Mouse (Mus musculus): ENCODE measurements around the gene Ust.
"Not testable (repeated sequence)": the region's sequence is repeated elsewhere in the genome, so short reads cannot be mapped to it uniquely, and the experiment has no call there.

Ust gene

GRCm38 (mm10) chr10:8518141-8519013 is at the start of gene Ust:
Ust (minus strand) TSS chr10:8518825.
- DNase-seq (ENCODE audit: inconsistent ontology term) = peak; percentile 96

GRCm38 (mm10) chr10:8561366-8561765 is 42.7 kb upstream of the Ust start:
- no peak for DNase-seq (ENCODE audit: inconsistent ontology term)

- DNase-seq (ENCODE audit: inconsistent ontology term) = not testable (repeated sequence)
Measured at GRCm38 (mm10) chr10:8559566-8559965, 40.9 kb upstream of the Ust start.

GRCm38 (mm10) chr10:8552239-8552638 is 33.6 kb upstream of the Ust start:
- not testable (repeated sequence) for DNase-seq (ENCODE audit: inconsistent ontology term)

- DNase-seq (ENCODE audit: inconsistent ontology term) = not testable (repeated sequence)
Measured at GRCm38 (mm10) chr10:8551601-8552000, 33.0 kb upstream of the Ust start.

GRCm38 (mm10) chr10:8541514-8541913 is 22.9 kb upstream of the Ust start:
- DNase-seq (ENCODE audit: inconsistent ontology term) = no peak

- no peak for DNase-seq (ENCODE audit: inconsistent ontology term)
Measured at GRCm38 (mm10) chr10:8535445-8535844, 16.8 kb upstream of the Ust start.

GRCm38 (mm10) chr10:8531651-8532050 is 13.0 kb upstream of the Ust start:
- no peak for DNase-seq (ENCODE audit: inconsistent ontology term)

- DNase-seq (ENCODE audit: inconsistent ontology term) = no peak
Measured at GRCm38 (mm10) chr10:8530505-8531051, 12.0 kb upstream of the Ust start.

GRCm38 (mm10) chr10:8529173-8529572 is 10.5 kb upstream of the Ust start:
- no peak for DNase-seq (ENCODE audit: inconsistent ontology term)

- no peak for DNase-seq (ENCODE audit: inconsistent ontology term)
Measured at GRCm38 (mm10) chr10:8525354-8525753, 6.7 kb upstream of the Ust start.

- DNase-seq (ENCODE audit: inconsistent ontology term) = no peak
Measured at GRCm38 (mm10) chr10:8521536-8521935, 2.9 kb upstream of the Ust start.

GRCm38 (mm10) chr10:8520766-8521395 is 2.3 kb upstream of the Ust start:
- DNase-seq (ENCODE audit: inconsistent ontology term) = peak; percentile 73

- no peak for DNase-seq (ENCODE audit: inconsistent ontology term)
Measured at GRCm38 (mm10) chr10:8519014-8519491, 428 bp upstream of the Ust start.

- DNase-seq (ENCODE audit: inconsistent ontology term) = no peak
Measured at GRCm38 (mm10) chr10:8517591-8518140, 959 bp downstream of the Ust start.

- peak; percentile 52 for DNase-seq (ENCODE audit: inconsistent ontology term)
Measured at GRCm38 (mm10) chr10:8516916-8517524, 1.6 kb downstream of the Ust start.

GRCm38 (mm10) chr10:8513690-8514089 is 4.9 kb downstream of the Ust start:
- DNase-seq (ENCODE audit: inconsistent ontology term) = no peak

GRCm38 (mm10) chr10:8512222-8512621 is 6.4 kb downstream of the Ust start:
- DNase-seq (ENCODE audit: inconsistent ontology term) = no peak

GRCm38 (mm10) chr10:8511760-8512159 is 6.9 kb downstream of the Ust start:
- no peak for DNase-seq (ENCODE audit: inconsistent ontology term)

GRCm38 (mm10) chr10:8506247-8506573 is 12.4 kb downstream of the Ust start:
- peak; percentile 81 for DNase-seq (ENCODE audit: inconsistent ontology term)

- DNase-seq (ENCODE audit: inconsistent ontology term) = no peak
Measured at GRCm38 (mm10) chr10:8505346-8506246, 13.0 kb downstream of the Ust start.
